Mouse (Mus musculus) MEL (cell line): ENCODE results near the gene Dus2.

Experiments
- CHD2 ChIP-seq: IDR thresholded peaks from 2 replicates; pipeline ENCODE4 v1.6.1; 2011; ENCODE audit warnings: low read length, improper control_type of control experiment
- CTCF ChIP-seq, 3 experiments: IDR thresholded peaks in 2 of 3; conservative IDR thresholded peaks in 1 of 3; 2 replicates each; pipeline ENCODE4 v1.5.1; 2011 to 2012; ENCODE audit warnings: low read length in 3 of 3, low read depth in 2 of 3, mild to moderate bottlenecking in 2 of 3, improper control_type of control experiment in 1 of 3, inconsistent platforms in 1 of 3, mixed read lengths in 1 of 3, moderate library complexity in 1 of 3; ENCODE audit not compliant: control insufficient read depth in 1 of 3, insufficient read depth in 1 of 3, poor library complexity in 1 of 3, severe bottlenecking in 1 of 3
- E2F4 ChIP-seq: IDR thresholded peaks from 2 replicates; pipeline ENCODE4 v1.6.1; 2011; ENCODE audit warnings: low read depth, low read length, improper control_type of control experiment, borderline replicate concordance
- ELF1 ChIP-seq: IDR thresholded peaks from 2 replicates; pipeline ENCODE4 v1.6.1; 2014; ENCODE audit warnings: low read depth, mild to moderate bottlenecking, inconsistent platforms, low read length, improper control_type of control experiment, moderate library complexity
- HCFC1 ChIP-seq: IDR thresholded peaks from 2 replicates; pipeline ENCODE4 v1.6.1; 2012; ENCODE audit warnings: low read depth, mild to moderate bottlenecking, inconsistent platforms, low read length, improper control_type of control experiment, moderate library complexity
- MYB ChIP-seq: IDR thresholded peaks from 2 replicates; pipeline ENCODE4 v1.6.1; 2011; ENCODE audit warnings: mild to moderate bottlenecking, low read depth, low read length, improper control_type of control experiment
- POLR2A ChIP-seq, 2 experiments: IDR thresholded peaks; 2 replicates each; pipeline ENCODE4 v1.6.1; 2011 to 2012; ENCODE audit warnings: low read length in 2 of 2, mild to moderate bottlenecking in 2 of 2, control low read depth in 1 of 2, improper control_type of control experiment in 1 of 2, low read depth in 1 of 2, moderate library complexity in 1 of 2; ENCODE audit not compliant: control insufficient read depth in 1 of 2, insufficient read depth in 1 of 2, poor library complexity in 1 of 2
- SIN3A ChIP-seq: IDR thresholded peaks from 2 replicates; pipeline ENCODE4 v1.6.1; 2012; ENCODE audit warnings: low read length, improper control_type of control experiment, inconsistent platforms
- SMC3 ChIP-seq: IDR thresholded peaks from 2 replicates; pipeline ENCODE4 v1.6.1; 2011; ENCODE audit warnings: low read depth, low read length, improper control_type of control experiment
- TAL1 ChIP-seq: IDR thresholded peaks from 2 replicates; pipeline ENCODE4 v1.6.1; 2012; ENCODE audit warnings: mild to moderate bottlenecking, inconsistent platforms, low read length, moderate library complexity, mixed read lengths
- ZC3H11A ChIP-seq: IDR thresholded peaks from 2 replicates; pipeline ENCODE4 v1.6.1; 2012; ENCODE audit warnings: low read depth, mild to moderate bottlenecking, inconsistent platforms, low read length, improper control_type of control experiment
- ZKSCAN1 ChIP-seq: IDR thresholded peaks from 2 replicates; pipeline ENCODE4 v1.6.1; 2012; ENCODE audit warnings: low read depth, mild to moderate bottlenecking, inconsistent platforms, low read length, improper control_type of control experiment, moderate library complexity
- ZNF384 ChIP-seq: IDR thresholded peaks from 2 replicates; pipeline ENCODE4 v1.6.1; 2012; ENCODE audit warnings: low read depth, mild to moderate bottlenecking, inconsistent platforms, low read length, improper control_type of control experiment

DNA sequence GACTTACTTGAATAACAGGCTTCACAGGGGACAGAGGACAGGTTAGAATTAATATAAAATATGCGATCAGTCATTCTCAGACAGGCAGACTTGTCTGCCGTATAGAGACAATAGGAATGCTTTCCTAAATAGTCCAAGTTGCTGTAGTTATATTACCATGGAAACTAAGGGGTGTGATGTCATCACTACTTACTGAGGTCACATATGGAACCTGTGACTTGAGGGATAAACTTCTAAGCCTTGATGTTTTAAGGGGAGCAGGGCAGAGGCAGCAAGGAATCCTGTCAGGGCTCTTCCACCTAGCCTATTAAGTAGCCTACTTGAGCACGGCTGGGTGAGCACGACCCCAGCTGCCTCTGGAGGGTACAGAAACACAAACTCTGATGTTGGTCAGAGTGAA lies 14.7 kb downstream of the Dus2 start, which contains the start of gene Dpep2nb:
- TF ChIP-seq ZKSCAN1 (no peak), CTCF (IDR thresholded peaks at IDR 0.05 in 2 of 3, conservative IDR thresholded peaks at IDR 0.05 in 1 of 3; ENCODE audit: control insufficient read depth in 1 of 3, insufficient read depth in 1 of 3, low read depth in 2 of 3, low read length in 3 of 3, poor library complexity in 1 of 3, severe bottlenecking in 1 of 3) (no peak), POLR2A (IDR thresholded peaks at IDR 0.05; ENCODE audit: control insufficient read depth in 1 of 2, insufficient read depth in 1 of 2, low read depth in 1 of 2, low read length in 2 of 2, poor library complexity in 1 of 2) (no peak), SIN3A (no peak), SMC3 (no peak), ELF1 (no peak), MYB (no peak), E2F4 (no peak), ZC3H11A (no peak), TAL1 (no peak), ZNF384 (no peak), HCFC1 (no peak), CHD2 (no peak)
